Mouse (Mus musculus): ENCODE data around the gene Tmem141.

Gene Tmem141

GRCm38 (mm10) chr2:25607761-25608622, 13.8 kb downstream of the Tmem141 start, which contains the start of gene Rabl6:
TSS of gene Rabl6 (minus strand) at chr2:25608521.
- in situ Hi-C loops (cut with MboI, MseI), result no loop called here

GRCm38 (mm10) chr2:25602526-25602925, 19.3 kb downstream of the Tmem141 start:
- in situ Hi-C loops (cut with MboI, MseI), result no loop called here

GRCm38 (mm10) chr2:25600037-25600436, 21.8 kb downstream of the Tmem141 start:
- in situ Hi-C loops (cut with MboI, MseI), result no loop called here

- in situ Hi-C loops (cut with MboI, MseI), result loop anchor here (10.0 kb wide), 1 partner anchor 1856 kb away; no protein-coding TSS in a partner anchor
Measured at GRCm38 (mm10) chr2:25598749-25599148, 23.1 kb downstream of the Tmem141 start.

GRCm38 (mm10) chr2:25596765-25597510, 24.9 kb downstream of the Tmem141 start:
- in situ Hi-C loops (cut with MboI, MseI), result loop anchor here (10.0 kb wide), 1 partner anchor 1858 kb away; no protein-coding TSS in a partner anchor

- in situ Hi-C loops (cut with MboI, MseI), result loop anchor here (10.0 kb wide), 1 partner anchor 1863 kb away; no protein-coding TSS in a partner anchor
Measured at GRCm38 (mm10) chr2:25591863-25592262, 29.9 kb downstream of the Tmem141 start.

- in situ Hi-C loops (cut with MboI, MseI), result no loop called here
Measured at GRCm38 (mm10) chr2:25588227-25588907, 33.4 kb downstream of the Tmem141 start.

- in situ Hi-C loops (cut with MboI, MseI), result no loop called here
Measured at GRCm38 (mm10) chr2:25587290-25587689, 34.5 kb downstream of the Tmem141 start.

GRCm38 (mm10) chr2:25585601-25586000, 36.2 kb downstream of the Tmem141 start:
- in situ Hi-C loops (cut with MboI, MseI), result no loop called here

- in situ Hi-C loops (cut with MboI, MseI), result no loop called here
Measured at GRCm38 (mm10) chr2:25584856-25585255, 36.9 kb downstream of the Tmem141 start.

GRCm38 (mm10) chr2:25584152-25584551, 37.7 kb downstream of the Tmem141 start:
- in situ Hi-C loops (cut with MboI, MseI), result no loop called here

- in situ Hi-C loops (cut with MboI, MseI), result no loop called here
Measured at GRCm38 (mm10) chr2:25583571-25583970, 38.2 kb downstream of the Tmem141 start.

GRCm38 (mm10) chr2:25583120-25583481, 38.7 kb downstream of the Tmem141 start:
- in situ Hi-C loops (cut with MboI, MseI), result no loop called here

GRCm38 (mm10) chr2:25582466-25583119, 39.2 kb downstream of the Tmem141 start:
- in situ Hi-C loops (cut with MboI, MseI), result no loop called here

GRCm38 (mm10) chr2:25581901-25582301, 39.9 kb downstream of the Tmem141 start:
- in situ Hi-C loops (cut with MboI, MseI), result no loop called here

- in situ Hi-C loops (cut with MboI, MseI), result no loop called here
Measured at GRCm38 (mm10) chr2:25581294-25581864, 40.4 kb downstream of the Tmem141 start, which contains the start of gene Ajm1. TSS of gene Ajm1 (minus strand) at chr2:25581757.

GRCm38 (mm10) chr2:25580621-25581101, 41.1 kb downstream of the Tmem141 start:
- in situ Hi-C loops (cut with MboI, MseI), result no loop called here

- in situ Hi-C loops (cut with MboI, MseI), result no loop called here
Measured at GRCm38 (mm10) chr2:25579737-25580460, 41.9 kb downstream of the Tmem141 start.

GRCm38 (mm10) chr2:25578796-25579736, 42.7 kb downstream of the Tmem141 start:
- in situ Hi-C loops (cut with MboI, MseI), result no loop called here

All from regulatory T cell (primary cell).